Mouse (Mus musculus) liver, embryonic 11.5 days (tissue): ENCODE results near the gene Gal. TPM values are rescaled to one million over a fixed set of nuclear protein-coding genes. Genes with fewer than 3 reads are reported as not detected.

Experiments
- ATAC-seq: fragments of 200-750 bp; cut with Nextera tagmentation; replicated peaks from 2 replicates; pipeline ENCODE4 v1.8.0; 2017; ENCODE audit warnings: moderate number of reproducible peaks, mild to moderate bottlenecking, moderate TSS enrichment, moderate library complexity; ENCODE audit not compliant: low FRiP score
- DNase-seq: peaks from one replicate; pipeline ENCODE4 v3.0.0-alpha.2; 2017; ENCODE audit warnings: low spot score
- H3K27ac ChIP-seq: fragments of 300-500 bp; sonication (generic); 2 replicates; pipeline ENCODE4 v1.5.1; 2014; ENCODE audit warnings: mild to moderate bottlenecking, low read depth, low read length, control low read depth
- H3K27me3 ChIP-seq: fragments of 300-500 bp; sonication (generic); replicated peaks from 2 replicates; pipeline ENCODE4 v1.6.1; 2014; ENCODE audit warnings: low read length, mixed read lengths; ENCODE audit not compliant: control insufficient read depth, insufficient read depth
- H3K36me3 ChIP-seq: fragments of 300-500 bp; sonication (generic); 2 replicates; pipeline ENCODE4 v1.6.1; 2014; ENCODE audit warnings: mild to moderate bottlenecking, low read length, moderate library complexity, mixed read lengths; ENCODE audit not compliant: control insufficient read depth, insufficient read depth
- H3K4me1 ChIP-seq: fragments of 300-500 bp; sonication (generic); replicated peaks from 2 replicates; pipeline ENCODE4 v1.6.1; 2014; ENCODE audit warnings: low read length, mixed read lengths; ENCODE audit not compliant: control insufficient read depth, insufficient read depth
- H3K4me2 ChIP-seq: fragments of 300-500 bp; sonication (generic); 2 replicates; pipeline ENCODE4 v1.6.1; 2014; ENCODE audit warnings: mild to moderate bottlenecking, control low read depth, moderate library complexity
- H3K4me3 ChIP-seq: fragments of 300-500 bp; sonication (generic); 2 replicates; pipeline ENCODE4 v1.5.1; 2014; ENCODE audit warnings: low read depth, low read length, control low read depth
- H3K9ac ChIP-seq: fragments of 300-500 bp; sonication (generic); 2 replicates; pipeline ENCODE4 v1.6.1; 2014; ENCODE audit warnings: low read depth, low read length, control low read depth
- H3K9me3 ChIP-seq: fragments of 300-500 bp; sonication (generic); 2 replicates; pipeline ENCODE4 v1.6.1; 2016; ENCODE audit warnings: low read length, inconsistent platforms, mixed read lengths; ENCODE audit not compliant: control insufficient read depth
- WGBS: fragments of 180-500 bp; shearing (Covaris S2); extraction: QIAGEN DNeasy Blood & Tissue Kit; methylation state at CpG from one replicate; pipeline ENCODE4 v1.1.7; 2014; 5-methylcytosine and 5-hydroxymethylcytosine counted together
- polyA plus RNA-seq: library from polyadenylated mRNA; unstranded; fragments of >200 nt; fragmentation: Nextera tagmentation; extraction: Ambion mirVana; gene quantifications from 2 replicates; pipeline ENCODE4 v1.2.1, GENCODE M21; 2014

The Gal gene
- 2.1 and 2.6 TPM in 2 replicates for polyA plus RNA-seq

- Histone ChIP-seq H3K36me3 (no peaks in the 10 kb centered on the region), H3K4me1 (no peaks in the 10 kb centered on the region), H3K27me3 (peaks cover 40% of the 10 kb centered on the region), H3K9me3 (no peaks in the 10 kb centered on the region), H3K4me2 (peak within 1 kb of the TSS; percentile 43), H3K27ac (no peak within 1 kb of the TSS), H3K4me3 (peak within 1 kb of the TSS; percentile 10), H3K9ac (no peak within 1 kb of the TSS)
- DNase-seq (no peak), ATAC-seq (no peak)
- WGBS: 5% methylated on average over 37 of the region's 37 CpGs
Observed at GRCm38 (mm10) chr19:3414268-3414733, at the start of gene Gal. Gene Gal (minus strand): TSS chr19:3414544.

GRCm38 (mm10) chr19:3459986-3460385, 45.6 kb upstream of the Gal start:
- Histone ChIP-seq H3K9me3 (no peaks in the 10 kb centered on the region), H3K36me3 (peaks cover 67% of the 10 kb centered on the region), H3K27me3 (no peaks in the 10 kb centered on the region), H3K27ac (no peak overlapping the region), H3K4me1 (no peaks in the 10 kb centered on the region), H3K4me3 (no peak overlapping the region), H3K9ac (no peak overlapping the region), H3K4me2 (no peak overlapping the region)
- DNase-seq (no peak), ATAC-seq (no peak)
- WGBS: 94% methylated on average over 3 of the region's 3 CpGs

GRCm38 (mm10) chr19:3458331-3459099, 44.2 kb upstream of the Gal start:
- WGBS: 89% methylated on average over 6 of the region's 6 CpGs
- ATAC-seq (no peak), DNase-seq (no peak)
- Histone ChIP-seq H3K9me3 (no peaks in the 10 kb centered on the region), H3K27ac (no peak overlapping the region), H3K4me3 (no peak overlapping the region), H3K36me3 (peaks cover 56% of the 10 kb centered on the region), H3K4me2 (no peak overlapping the region), H3K27me3 (no peaks in the 10 kb centered on the region), H3K9ac (no peak overlapping the region), H3K4me1 (no peaks in the 10 kb centered on the region)

GRCm38 (mm10) chr19:3457700-3458099, 43.4 kb upstream of the Gal start:
- H3K4me2 ChIP-seq: no peak overlapping the region
- no peaks in the 10 kb centered on the region for H3K4me1 ChIP-seq
- no peak overlapping the region for H3K27ac ChIP-seq
- 97% methylated on average over 4 of the region's 4 CpGs for WGBS
- no peak overlapping the region for H3K9ac ChIP-seq
- ATAC-seq: no peak
- no peak for DNase-seq
- H3K4me3 ChIP-seq: no peak overlapping the region
- peaks cover 54% of the 10 kb centered on the region for H3K36me3 ChIP-seq
- H3K9me3 ChIP-seq: no peaks in the 10 kb centered on the region
- H3K27me3 ChIP-seq: no peaks in the 10 kb centered on the region

GRCm38 (mm10) chr19:3451649-3452048, 37.3 kb upstream of the Gal start:
- H3K4me1 ChIP-seq: no peaks in the 10 kb centered on the region
- no peak overlapping the region for H3K27ac ChIP-seq
- H3K9me3 ChIP-seq: no peaks in the 10 kb centered on the region
- H3K9ac ChIP-seq: no peak overlapping the region
- no peak overlapping the region for H3K4me2 ChIP-seq
- peaks cover 11% of the 10 kb centered on the region for H3K36me3 ChIP-seq
- ATAC-seq (no peak), DNase-seq (no peak)
- WGBS: 54% methylated on average over 6 of the region's 6 CpGs
- H3K27me3 ChIP-seq: no peaks in the 10 kb centered on the region
- H3K4me3 ChIP-seq: no peak overlapping the region

- peak; percentile 40 for DNase-seq
- Histone ChIP-seq H3K9ac (no peak overlapping the region), H3K27me3 (no peaks in the 10 kb centered on the region), H3K27ac (no peak overlapping the region), H3K4me1 (no peaks in the 10 kb centered on the region), H3K4me2 (no peak overlapping the region), H3K4me3 (no peak overlapping the region), H3K9me3 (no peaks in the 10 kb centered on the region), H3K36me3 (peaks cover 10% of the 10 kb centered on the region)
- peak; percentile 46; the same call in 1 of the 2 replicates for ATAC-seq
- 31% methylated on average over 6 of the region's 6 CpGs for WGBS
Observed at GRCm38 (mm10) chr19:3451170-3451569, 36.8 kb upstream of the Gal start.

- no peaks in the 10 kb centered on the region for H3K9me3 ChIP-seq
- no peaks in the 10 kb centered on the region for H3K27me3 ChIP-seq
- H3K4me1 ChIP-seq: no peaks in the 10 kb centered on the region
- H3K27ac ChIP-seq: no peak overlapping the region
- WGBS: 92% methylated on average over 3 of the region's 3 CpGs
- no peak overlapping the region for H3K4me2 ChIP-seq
- no peak for DNase-seq
- peaks cover 10% of the 10 kb centered on the region for H3K36me3 ChIP-seq
- H3K9ac ChIP-seq: no peak overlapping the region
- H3K4me3 ChIP-seq: no peak overlapping the region
- no peak for ATAC-seq
Observed at GRCm38 (mm10) chr19:3450714-3451113, 36.4 kb upstream of the Gal start.

- ATAC-seq: no peak
- Histone ChIP-seq H3K4me1 (no peaks in the 10 kb centered on the region), H3K4me2 (no peak overlapping the region), H3K9ac (no peak overlapping the region), H3K27me3 (no peaks in the 10 kb centered on the region), H3K36me3 (no peaks in the 10 kb centered on the region; the same call in 1 of the 2 replicates), H3K27ac (no peak overlapping the region), H3K4me3 (no peak overlapping the region), H3K9me3 (no peaks in the 10 kb centered on the region)
- 76% methylated on average over 3 of the region's 3 CpGs for WGBS
- DNase-seq: no peak
Observed at GRCm38 (mm10) chr19:3449248-3449647, 34.9 kb upstream of the Gal start.

GRCm38 (mm10) chr19:3447348-3447747, 33.0 kb upstream of the Gal start:
- ATAC-seq (no peak), DNase-seq (no peak)
- 55% methylated on average over 3 of the region's 3 CpGs for WGBS
- Histone ChIP-seq H3K4me1 (no peaks in the 10 kb centered on the region), H3K27ac (no peak overlapping the region), H3K4me2 (no peak overlapping the region), H3K36me3 (no peaks in the 10 kb centered on the region), H3K4me3 (no peak overlapping the region), H3K27me3 (no peaks in the 10 kb centered on the region), H3K9me3 (no peaks in the 10 kb centered on the region), H3K9ac (no peak overlapping the region)
